Mouse (Mus musculus) stomach, postnatal 0 days (tissue): ENCODE data around the gene Brd1. TPM values are rescaled to one million over a fixed set of nuclear protein-coding genes. Genes with fewer than 3 reads are reported as not detected.

Source experiments
- ATAC-seq: fragments of 200-750 bp; cut with Nextera tagmentation; 2 replicates; pipeline ENCODE4 v1.8.0; 2017; ENCODE audit not compliant: low FRiP score, low TSS enrichment
- DNase-seq: peaks from one replicate; pipeline ENCODE4 v3.0.0-alpha.2; 2016; ENCODE audit warnings: low spot score
- H3K27ac ChIP-seq: fragments of 300-500 bp; sonication (generic); replicated peaks from 2 replicates; pipeline ENCODE4 v1.5.1; 2014; ENCODE audit warnings: mild to moderate bottlenecking, control low read depth
- H3K27me3 ChIP-seq: fragments of 300-500 bp; sonication (generic); 2 replicates; pipeline ENCODE4 v1.6.1; 2014; ENCODE audit warnings: low read length; ENCODE audit not compliant: control insufficient read depth, insufficient read depth
- H3K36me3 ChIP-seq: fragments of 300-500 bp; sonication (generic); 2 replicates; pipeline ENCODE4 v1.6.1; 2014; ENCODE audit warnings: low read length, mixed read lengths; ENCODE audit not compliant: control insufficient read depth, insufficient read depth
- H3K4me1 ChIP-seq: fragments of 300-500 bp; sonication (generic); replicated peaks from 2 replicates; pipeline ENCODE4 v1.6.1; 2014; ENCODE audit warnings: antibody characterized with exemption; ENCODE audit not compliant: control insufficient read depth, insufficient read depth
- H3K4me2 ChIP-seq: fragments of 300-500 bp; sonication (generic); replicated peaks from 2 replicates; pipeline ENCODE4 v1.6.1; 2014; ENCODE audit warnings: low read depth, mild to moderate bottlenecking, control low read depth, moderate library complexity
- H3K4me3 ChIP-seq: fragments of 300-500 bp; sonication (generic); 2 replicates; pipeline ENCODE4 v1.5.1; 2014; ENCODE audit warnings: low read depth, low read length, control low read depth
- H3K9ac ChIP-seq: fragments of 300-500 bp; sonication (generic); 2 replicates; pipeline ENCODE4 v1.6.1; 2014; ENCODE audit warnings: mild to moderate bottlenecking, low read length, control low read depth, mixed read lengths
- H3K9me3 ChIP-seq: fragments of 300-500 bp; sonication (generic); 2 replicates; pipeline ENCODE4 v1.6.1; 2016; ENCODE audit warnings: low read length; ENCODE audit not compliant: control insufficient read depth
- CTCF ChIP-seq: IDR thresholded peaks from 2 replicates; pipeline ENCODE4 v1.5.1; 2016; ENCODE audit warnings: antibody characterized with exemption, low read depth, mild to moderate bottlenecking, moderate library complexity
- EP300 ChIP-seq: optimal IDR thresholded peaks from 2 replicates; pipeline ENCODE3; 2016; ENCODE audit warnings: antibody characterized with exemption
- WGBS: fragments of 180-500 bp; shearing (Covaris S2); extraction: QIAGEN DNeasy Blood & Tissue Kit; methylation state at CpG from one replicate; pipeline ENCODE4 v1.1.7; 2014; 5-methylcytosine and 5-hydroxymethylcytosine counted together
- polyA plus RNA-seq: library from polyadenylated mRNA; unstranded; fragments of >200 nt; fragmentation: Nextera tagmentation; extraction: Ambion mirVana; gene quantifications from 2 replicates; pipeline ENCODE4 v1.2.1, GENCODE M21; 2015

Gene Brd1
- polyA plus RNA-seq, 1 experiment from 2014 or later: 10.8 TPM

GRCm38 (mm10) chr15:88723205-88723604 lies 10.8 kb downstream of the Brd1 start:
- TF ChIP-seq CTCF (no peak), EP300 (no peak)
- Histone ChIP-seq H3K4me1 (no peaks in the 10 kb centered on the region), H3K27me3 (no peaks in the 10 kb centered on the region), H3K4me2 (no peak overlapping the region), H3K27ac (no peak overlapping the region), H3K9ac (no peak overlapping the region), H3K4me3 (no peak overlapping the region), H3K9me3 (no peaks in the 10 kb centered on the region), H3K36me3 (peaks cover 11% of the 10 kb centered on the region; the same call in 1 of the 2 replicates)
- ATAC-seq: no peak
- DNase-seq: no peak
- WGBS: 66% methylated on average over 6 of the region's 6 CpGs

DNA sequence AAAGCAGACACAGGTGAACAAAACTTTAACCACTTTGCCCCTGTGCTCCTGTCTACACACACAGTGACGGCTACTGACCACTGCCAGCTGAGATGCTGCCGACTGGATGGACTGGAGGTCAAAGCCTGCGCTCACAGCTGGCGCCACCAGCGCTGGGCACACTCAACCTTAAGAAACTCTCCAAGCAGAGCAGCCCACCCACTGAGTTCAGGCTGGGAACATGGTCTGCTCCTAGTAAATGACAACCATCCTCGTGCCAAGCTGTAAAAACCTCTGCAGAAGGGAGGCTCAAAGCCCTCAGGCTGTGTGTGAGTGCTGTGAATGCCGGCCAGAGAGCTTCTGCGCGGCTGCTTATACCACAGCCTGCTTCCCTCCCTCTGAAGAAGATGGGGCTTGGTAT lies 16.8 kb downstream of the Brd1 start:
- no peak for TF ChIP-seq CTCF
- no peak for TF ChIP-seq EP300
- Histone ChIP-seq H3K36me3 (peaks cover 27% of the 10 kb centered on the region), H3K27ac (no peak overlapping the region), H3K9me3 (no peaks in the 10 kb centered on the region), H3K27me3 (no peaks in the 10 kb centered on the region), H3K4me1 (no peaks in the 10 kb centered on the region), H3K4me2 (no peak overlapping the region), H3K9ac (no peak overlapping the region), H3K4me3 (no peak overlapping the region)
- no peak for ATAC-seq
- DNase-seq: no peak
- WGBS: 69% methylated on average over 9 of the region's 9 CpGs

DNA sequence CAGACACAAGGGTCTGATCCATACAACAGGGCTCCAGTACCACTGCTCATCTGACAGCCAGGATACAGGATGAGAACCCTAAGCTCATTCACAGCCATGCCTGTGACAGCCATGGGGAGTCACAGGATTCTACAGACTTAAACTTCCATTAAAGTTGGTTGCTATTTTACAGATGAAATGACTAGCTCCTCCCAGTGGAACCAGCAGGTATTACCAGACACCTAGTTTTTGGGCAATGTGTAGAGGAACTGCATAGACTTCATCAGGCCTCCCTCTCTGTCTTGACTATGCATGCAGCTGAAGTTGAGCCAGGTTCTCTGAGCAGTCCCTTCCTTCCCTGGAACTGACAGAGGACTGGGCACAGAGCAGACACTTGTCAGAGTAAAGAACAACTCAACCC lies 17.7 kb downstream of the Brd1 start:
- TF ChIP-seq CTCF: peak; percentile 66
- TF ChIP-seq EP300: no peak
- Histone ChIP-seq H3K27me3 (no peaks in the 10 kb centered on the region), H3K4me1 (no peaks in the 10 kb centered on the region), H3K4me3 (no peak overlapping the region), H3K9me3 (no peaks in the 10 kb centered on the region), H3K36me3 (peaks cover 35% of the 10 kb centered on the region), H3K4me2 (no peak overlapping the region), H3K27ac (no peak overlapping the region), H3K9ac (no peak overlapping the region)
- ATAC-seq (no peak), DNase-seq (no peak)

DNA sequence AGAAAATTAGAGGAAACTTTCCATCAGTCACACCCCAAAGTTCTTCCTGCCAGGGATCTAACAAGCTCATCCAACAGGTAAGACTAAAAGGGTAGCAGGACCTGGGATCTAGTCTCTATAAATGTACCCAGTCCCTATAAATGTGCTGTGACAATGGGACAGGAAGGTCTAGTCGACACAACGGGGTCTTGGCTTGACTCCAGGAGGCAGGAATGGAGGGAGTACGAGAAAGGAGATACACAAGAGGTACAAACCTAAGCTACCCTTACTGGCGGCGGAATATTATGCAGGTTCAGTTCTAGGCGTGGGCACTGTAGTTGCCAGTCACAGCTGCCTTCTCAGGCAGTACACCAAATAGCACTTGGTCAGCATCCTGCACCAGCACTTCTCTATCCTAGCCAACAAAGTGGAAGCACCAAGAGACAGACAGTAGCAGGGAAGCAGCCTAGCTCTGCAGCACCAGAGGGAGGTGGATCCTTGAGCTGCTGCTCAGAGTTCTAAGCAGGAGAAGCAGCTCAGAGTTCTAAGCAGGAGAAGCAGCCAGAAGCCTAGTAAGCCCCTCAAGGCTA lies 19.9 kb downstream of the Brd1 start:
- H3K4me1 ChIP-seq: no peaks in the 10 kb centered on the region
- H3K4me2 ChIP-seq: no peak overlapping the region
- no peak for TF ChIP-seq CTCF
- no peak for TF ChIP-seq EP300
- H3K36me3 ChIP-seq: peaks cover 43% of the 10 kb centered on the region
- WGBS: 74% methylated on average over 6 of the region's 6 CpGs
- no peak for DNase-seq
- H3K9me3 ChIP-seq: no peaks in the 10 kb centered on the region
- H3K27me3 ChIP-seq: no peaks in the 10 kb centered on the region
- no peak overlapping the region for H3K4me3 ChIP-seq
- H3K9ac ChIP-seq: no peak overlapping the region
- no peak overlapping the region for H3K27ac ChIP-seq
- no peak for ATAC-seq

GRCm38 (mm10) chr15:88712501-88712900 lies 21.5 kb downstream of the Brd1 start:
- Histone ChIP-seq H3K27ac (no peak overlapping the region), H3K9me3 (no peaks in the 10 kb centered on the region), H3K4me1 (no peaks in the 10 kb centered on the region), H3K4me3 (no peak overlapping the region), H3K27me3 (no peaks in the 10 kb centered on the region), H3K4me2 (no peak overlapping the region), H3K36me3 (peaks cover 40% of the 10 kb centered on the region), H3K9ac (no peak overlapping the region)
- DNase-seq: no peak
- WGBS: 93% methylated on average over 15 of the region's 15 CpGs
- no peak for ATAC-seq
- TF ChIP-seq CTCF (no peak), EP300 (no peak)

GRCm38 (mm10) chr15:88709878-88710277 lies 24.2 kb downstream of the Brd1 start:
- no peaks in the 10 kb centered on the region for H3K9me3 ChIP-seq
- no peaks in the 10 kb centered on the region for H3K27me3 ChIP-seq
- H3K36me3 ChIP-seq: peaks cover 49% of the 10 kb centered on the region
- TF ChIP-seq EP300 (no peak), CTCF (no peak)
- ATAC-seq: no peak
- H3K9ac ChIP-seq: no peak overlapping the region
- H3K4me2 ChIP-seq: no peak overlapping the region
- no peak for DNase-seq
- H3K27ac ChIP-seq: no peak overlapping the region
- no peak overlapping the region for H3K4me3 ChIP-seq
- WGBS: 90% methylated on average over 5 of the region's 5 CpGs
- H3K4me1 ChIP-seq: no peaks in the 10 kb centered on the region
